15 mouse cellular contexts compared by ENCODE assay signal in genomic region chr7:122410873-122411272, GRCm38 (mm10).
"Had no signal": no experiment of that assay in that cellular context is flagged by ENCODE, and none has a peak within 500 bp of the region (broad histone marks: within the 10 kb centered on the region; RNA-seq: fewer than 3 reads in every experiment).

No protein-coding gene starts in this region.

- H3K36me3 ChIP-seq: neural tube, embryonic 13.5 days; neural tube, embryonic 15.5 days; stomach, embryonic 15.5 days had no signal

- H3K4me3 ChIP-seq: neural tube, embryonic 13.5 days; neural tube, embryonic 15.5 days; stomach, embryonic 15.5 days had no signal

- H3K9me3 ChIP-seq: neural tube, embryonic 13.5 days; neural tube, embryonic 15.5 days; stomach, embryonic 15.5 days had no signal

- H3K4me1 ChIP-seq: stomach, embryonic 15.5 days had no signal

- H3K27me3 ChIP-seq: neural tube, embryonic 13.5 days; neural tube, embryonic 15.5 days; stomach, embryonic 15.5 days had no signal

- H3K9ac ChIP-seq: neural tube, embryonic 13.5 days; neural tube, embryonic 15.5 days; stomach, embryonic 15.5 days had no signal

- H3K27ac ChIP-seq: neural tube, embryonic 13.5 days; neural tube, embryonic 15.5 days; stomach, embryonic 15.5 days; stomach, postnatal 0 days had no signal

- DNase-seq: retina, postnatal 1 day; right cerebral cortex, adult 18-20 months; right cerebral cortex, postnatal 14 days; right cerebral cortex, postnatal 25 days; right cerebral cortex, postnatal 4 days; spleen, adult 18-20 months; thymus, adult 18-20 months; thymus, adult 2 months; thymus, postnatal 25 days; thymus, postnatal 36 days; thymus, postnatal 4 days had no signal

- H3K4me2 ChIP-seq: neural tube, embryonic 13.5 days; neural tube, embryonic 15.5 days; stomach, embryonic 15.5 days had no signal
